Mouse (Mus musculus): ENCODE measurements around the gene Zfp759. TPM values are rescaled to one million over a fixed set of nuclear protein-coding genes. Genes with fewer than 3 reads are reported as not detected.
"Not testable (repeated sequence)": the region's sequence is repeated elsewhere in the genome, so short reads cannot be mapped to it uniquely, and the experiment has no call there.

Zfp759 gene
- polyA plus RNA-seq, 1 experiment from 2014 or later = 1.7 TPM

- DNase-seq (ENCODE audit: low spot score) = no peak
- no peak overlapping the region for H3K27ac ChIP-seq (replicated peaks)
- WGBS = 90% methylated on average over 1 of the region's 1 CpGs
- no peaks in the 10 kb centered on the region for H3K36me3 ChIP-seq (replicated peaks)
- H3K27me3 ChIP-seq (replicated peaks; ENCODE audit: low read depth, poor library complexity, severe bottlenecking) = no peaks in the 10 kb centered on the region
- 0 out of 2 replicates have a peak, but pooled peaks cover 2% of the 10 kb centered on the region for H3K9me3 ChIP-seq
- H3K4me1 ChIP-seq = peaks cover 7% of the 10 kb centered on the region
- H3K4me3 ChIP-seq = no peak overlapping the region
Observed at GRCm38 (mm10) chr13:67124460-67124859, 3.0 kb downstream of the Zfp759 start.

- H3K9me3 ChIP-seq; H3K36me3 ChIP-seq (replicated peaks); H3K27me3 ChIP-seq (replicated peaks; ENCODE audit: low read depth, poor library complexity, severe bottlenecking); H3K27ac ChIP-seq (replicated peaks); DNase-seq (ENCODE audit: low spot score); H3K4me3 ChIP-seq; H3K4me1 ChIP-seq: not testable (repeated sequence)
- WGBS = 80% methylated on average over 10 of the region's 10 CpGs
Observed at GRCm38 (mm10) chr13:67127507-67127906, 6.0 kb downstream of the Zfp759 start.

- peak overlapping the region; percentile 82 for H3K27ac ChIP-seq (replicated peaks)
- peak overlapping the region; percentile 76 for H3K4me3 ChIP-seq
- peaks cover 7% of the 10 kb centered on the region for H3K4me1 ChIP-seq
- H3K9me3 ChIP-seq = 0 out of 2 replicates have a peak, but pooled peaks cover 2% of the 10 kb centered on the region
- DNase-seq (ENCODE audit: low spot score) = peak; percentile 83
- 2% methylated on average over 18 of the region's 18 CpGs for WGBS
- H3K36me3 ChIP-seq (replicated peaks) = no peaks in the 10 kb centered on the region
- no peaks in the 10 kb centered on the region for H3K27me3 ChIP-seq (replicated peaks; ENCODE audit: low read depth, poor library complexity, severe bottlenecking)
Observed at GRCm38 (mm10) chr13:67128038-67128721, 6.7 kb downstream of the Zfp759 start.

GRCm38 (mm10) chr13:67166122-67166521, 44.7 kb downstream of the Zfp759 start:
- not testable (repeated sequence) for DNase-seq (ENCODE audit: low spot score); H3K4me1 ChIP-seq; H3K27me3 ChIP-seq (replicated peaks; ENCODE audit: low read depth, poor library complexity, severe bottlenecking); H3K4me3 ChIP-seq; H3K9me3 ChIP-seq; H3K36me3 ChIP-seq (replicated peaks); H3K27ac ChIP-seq (replicated peaks)
- 66% methylated on average over 4 of the region's 4 CpGs for WGBS

GRCm38 (mm10) chr13:67172991-67173722, 51.7 kb downstream of the Zfp759 start, which contains the start of gene Rsl1:
Gene Rsl1, plus strand, starts transcription at chr13:67173182.
- not testable (repeated sequence) for H3K9me3 ChIP-seq

GRCm38 (mm10) chr13:67173723-67174055, 52.2 kb downstream of the Zfp759 start:
- no peak overlapping the region for H3K27ac ChIP-seq (replicated peaks)
- peaks cover 4% of the 10 kb centered on the region; the same call in 1 of the 2 replicates for H3K4me1 ChIP-seq
- H3K36me3 ChIP-seq (replicated peaks) = peaks cover 7% of the 10 kb centered on the region; the same call in 1 of the 2 replicates
- no peak for DNase-seq (ENCODE audit: low spot score)
- H3K27me3 ChIP-seq (replicated peaks; ENCODE audit: low read depth, poor library complexity, severe bottlenecking) = no peaks in the 10 kb centered on the region
- 37% methylated on average over 5 of the region's 5 CpGs for WGBS
- no peaks in the 10 kb centered on the region for H3K9me3 ChIP-seq
- H3K4me3 ChIP-seq = peak overlapping the region; percentile 76

More at GRCm38 (mm10) chr13:67172991-67173722, 51.7 kb downstream of the Zfp759 start, which contains the start of gene Rsl1:
- not testable (repeated sequence) for H3K27me3 ChIP-seq (replicated peaks; ENCODE audit: low read depth, poor library complexity, severe bottlenecking); H3K4me1 ChIP-seq; H3K36me3 ChIP-seq (replicated peaks)
- peak within 1 kb of the TSS; percentile 76 for H3K4me3 ChIP-seq
- peak; percentile 66 for DNase-seq (ENCODE audit: low spot score)
- under 1% methylated on average over 17 of the region's 17 CpGs for WGBS
- H3K27ac ChIP-seq (replicated peaks) = peak within 1 kb of the TSS; percentile 81

Other genes with a start within 250 kb of the Zfp759 start
- gene Gm10767, start 216.7 kb upstream of the Zfp759 start, polyA plus RNA-seq (2016; fragmentation: Nextera tagmentation; extraction: Ambion mirVana) = 1.3 and 1.5 TPM in 2 replicates
- gene Zfp712, start 60.5 kb upstream of the Zfp759 start, polyA plus RNA-seq (2016; fragmentation: Nextera tagmentation; extraction: Ambion mirVana) = 3.4 and 3.6 TPM in 2 replicates
- gene Zfp708, start 23.7 kb upstream of the Zfp759 start, polyA plus RNA-seq (2016; fragmentation: Nextera tagmentation; extraction: Ambion mirVana) = 6.0 and 6.3 TPM in 2 replicates
- 2.7 and 3.2 TPM in 2 replicates for gene Gm28557, start 13.1 kb upstream of the Zfp759 start, polyA plus RNA-seq (2016; fragmentation: Nextera tagmentation; extraction: Ambion mirVana)
- gene Rslcan18, start 5.4 kb upstream of the Zfp759 start, polyA plus RNA-seq (2016; fragmentation: Nextera tagmentation; extraction: Ambion mirVana) = 0.23 and 0.29 TPM in 2 replicates
- 7.4 and 7.5 TPM in 2 replicates for gene Rsl1, start 51.5 kb downstream of the Zfp759 start, polyA plus RNA-seq (2016; fragmentation: Nextera tagmentation; extraction: Ambion mirVana)
- 1.1 and 1.3 TPM in 2 replicates for gene Zfp455, start 72.8 kb downstream of the Zfp759 start, polyA plus RNA-seq (2016; fragmentation: Nextera tagmentation; extraction: Ambion mirVana)
- gene Zfp458, start 156.8 kb downstream of the Zfp759 start, polyA plus RNA-seq (2016; fragmentation: Nextera tagmentation; extraction: Ambion mirVana) = 1.2 and 1.6 TPM in 2 replicates
- gene Zfp457, start 184.8 kb downstream of the Zfp759 start, polyA plus RNA-seq (2016; fragmentation: Nextera tagmentation; extraction: Ambion mirVana) = 0.32 and 0.62 TPM in 2 replicates
- gene Zfp595, start 210.9 kb downstream of the Zfp759 start, polyA plus RNA-seq (2016; fragmentation: Nextera tagmentation; extraction: Ambion mirVana) = 1.5 and 1.8 TPM in 2 replicates
- 0.52 TPM in 1 of 2 replicates, not detected in the other for gene Gm28044, start 238.9 kb downstream of the Zfp759 start, polyA plus RNA-seq (2016; fragmentation: Nextera tagmentation; extraction: Ambion mirVana)
- 0.79 and 0.92 TPM in 2 replicates for gene Zfp953, start 238.9 kb downstream of the Zfp759 start, polyA plus RNA-seq (2016; fragmentation: Nextera tagmentation; extraction: Ambion mirVana)

Data from embryonic facial prominence, embryonic 10.5 days (tissue).